Mouse (Mus musculus) v-Abl transformed pro-B cells (cell line): ENCODE results near the gene Trrap.

Experiments
- in situ Hi-C, 2 experiments: fragments of 400-800 bp; cut with MboI; formaldehyde crosslinking; loops; one replicate each; pipeline ENCODE4 v1.15.1; 2025; ENCODE audit not compliant: unreplicated experiment in 2 of 2

Trrap gene

DNA sequence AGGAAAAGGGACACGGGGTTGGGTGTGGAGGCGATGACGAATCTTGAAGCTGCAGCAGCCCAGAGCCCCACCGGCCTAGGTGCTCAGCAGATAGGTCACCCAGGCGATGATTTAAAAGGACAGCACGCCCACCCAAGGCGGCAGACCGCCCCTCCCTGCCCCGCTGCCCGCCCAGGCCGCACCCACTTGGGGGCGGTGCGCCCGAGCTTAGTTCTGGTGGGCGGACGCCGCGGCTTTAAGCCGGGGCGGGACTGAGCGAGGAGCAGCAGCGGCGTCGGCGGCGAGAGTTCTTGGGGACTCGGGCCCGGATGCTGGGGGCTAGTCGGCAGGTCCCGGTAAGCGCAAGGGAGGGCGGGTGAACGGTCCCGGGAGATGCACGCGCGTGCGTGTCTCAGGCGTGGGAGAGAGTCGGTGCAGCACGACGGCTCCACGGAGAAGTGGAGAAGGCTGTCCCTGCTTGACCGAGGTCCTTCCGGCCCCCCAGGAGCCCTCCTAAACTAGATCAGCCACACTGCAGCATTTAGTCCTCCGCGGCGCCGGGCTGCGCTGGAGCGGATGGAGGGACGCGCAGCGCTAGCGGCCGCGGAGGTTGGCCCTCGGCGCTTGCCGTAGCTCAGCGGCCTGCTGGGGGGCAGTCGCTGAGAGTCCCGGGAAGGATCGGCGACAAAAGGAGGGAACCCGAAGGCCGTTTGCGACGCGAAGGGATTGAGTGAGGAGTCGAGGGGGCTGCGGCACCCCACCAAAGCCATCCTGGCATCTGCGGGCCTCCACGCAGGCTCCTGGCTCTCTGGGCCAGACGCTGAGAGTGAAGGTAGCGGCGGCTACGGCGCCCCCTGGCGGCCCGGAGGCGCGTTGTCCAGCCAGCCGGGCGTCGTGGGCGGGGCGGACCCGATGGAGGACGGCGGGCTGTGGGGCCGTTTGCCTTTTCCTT is 644 bp downstream of the Trrap start:
- in situ Hi-C loops: loop anchor here (10.0 to 25.0 kb wide), 3 partner anchors 1456 to 1656 kb away; partner anchors contain the start of genes Rnf216 (in 2 of the 2) and E130309D02Rik (in 1 of the 2)

DNA sequence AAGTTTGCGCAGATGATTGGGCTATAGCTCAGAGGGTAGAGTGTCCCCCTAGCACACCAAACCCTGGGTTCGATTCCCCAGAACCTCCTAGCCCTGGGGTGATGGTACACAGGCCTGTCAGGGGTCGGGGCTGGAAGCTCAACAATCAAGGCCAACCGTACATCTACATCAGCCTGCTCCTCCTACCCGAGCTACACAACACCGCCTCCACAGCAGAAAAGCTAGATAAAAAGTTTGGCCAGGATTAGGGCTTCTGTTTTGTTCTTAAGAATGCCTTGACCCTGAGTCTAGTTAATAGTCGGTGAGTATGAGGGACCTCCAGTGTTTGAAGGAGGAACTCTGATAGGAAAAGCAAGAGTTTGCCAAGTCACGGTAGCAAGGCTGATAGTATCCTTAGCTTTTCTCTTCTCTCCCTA is 1.5 kb downstream of the Trrap start:
- in situ Hi-C loops: loop anchor here (10.0 to 25.0 kb wide), 3 partner anchors 1457 to 1657 kb away; partner anchors contain the start of genes Rnf216 (in 2 of the 2) and E130309D02Rik (in 1 of the 2)

DNA sequence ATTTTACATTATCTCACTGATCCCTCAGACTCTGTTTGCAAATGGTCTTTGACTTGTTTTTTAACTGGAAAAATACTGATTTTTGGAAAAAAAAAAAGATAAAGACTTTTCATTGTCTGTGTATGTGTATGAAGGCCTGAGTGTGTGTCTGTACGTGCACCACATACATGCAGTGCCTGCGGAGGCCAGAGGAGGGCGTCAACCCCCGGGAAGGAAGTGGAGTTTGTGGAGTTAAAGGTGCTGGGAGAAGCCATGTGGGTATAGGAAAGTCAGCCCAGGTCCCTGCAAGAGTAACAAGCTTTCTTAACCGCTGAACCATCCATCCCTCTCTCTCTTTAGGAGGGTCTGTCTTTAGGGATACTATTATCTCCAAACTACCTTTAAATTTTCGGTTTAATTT is 5.7 kb downstream of the Trrap start:
- in situ Hi-C loops: loop anchor here (25.0 kb wide), 2 partner anchors 1461 to 1661 kb away; partner anchors contain the start of genes E130309D02Rik (in 1 of the 2) and Rnf216 (in 1 of the 2)

DNA sequence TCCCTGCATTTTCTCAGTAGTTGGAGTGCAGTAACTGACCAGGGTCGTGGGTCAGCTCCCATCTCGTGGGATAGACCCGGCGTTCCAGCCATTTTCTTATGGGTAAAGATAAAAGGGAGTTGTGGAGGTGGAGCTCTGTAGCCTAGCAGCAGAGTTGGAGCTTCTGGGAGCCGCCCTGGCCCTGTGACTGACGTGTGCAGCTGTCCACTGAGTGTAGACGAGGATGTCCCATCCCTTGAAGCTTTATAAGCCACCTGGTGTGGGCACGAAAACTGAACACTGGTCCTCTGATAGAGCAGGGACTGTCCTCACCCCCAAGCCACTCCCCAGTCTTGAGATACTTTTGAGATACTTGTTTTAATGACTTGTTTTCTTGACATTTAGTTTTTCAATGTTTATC is 13.1 kb downstream of the Trrap start:
- in situ Hi-C loops: no loop called here

DNA sequence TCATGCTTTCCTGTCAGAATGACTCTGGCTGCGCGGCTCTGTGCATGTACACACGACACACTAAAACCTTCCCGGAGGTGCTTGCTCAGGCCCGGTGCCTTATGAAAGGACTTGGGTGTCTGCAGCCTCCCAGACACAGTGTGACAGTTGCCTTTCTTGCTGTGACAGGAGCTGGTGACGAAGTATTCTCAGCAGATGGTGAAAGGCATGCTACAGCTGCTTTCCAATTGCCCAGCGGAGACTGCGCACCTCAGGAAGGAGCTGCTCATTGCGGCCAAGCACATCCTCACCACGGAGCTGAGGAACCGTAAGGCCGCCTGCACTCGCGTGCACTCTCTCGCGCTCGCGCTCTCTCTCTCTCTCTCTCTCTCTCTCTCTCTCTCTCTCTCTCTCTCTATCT is 18.9 kb downstream of the Trrap start:
- in situ Hi-C loops: no loop called here

DNA sequence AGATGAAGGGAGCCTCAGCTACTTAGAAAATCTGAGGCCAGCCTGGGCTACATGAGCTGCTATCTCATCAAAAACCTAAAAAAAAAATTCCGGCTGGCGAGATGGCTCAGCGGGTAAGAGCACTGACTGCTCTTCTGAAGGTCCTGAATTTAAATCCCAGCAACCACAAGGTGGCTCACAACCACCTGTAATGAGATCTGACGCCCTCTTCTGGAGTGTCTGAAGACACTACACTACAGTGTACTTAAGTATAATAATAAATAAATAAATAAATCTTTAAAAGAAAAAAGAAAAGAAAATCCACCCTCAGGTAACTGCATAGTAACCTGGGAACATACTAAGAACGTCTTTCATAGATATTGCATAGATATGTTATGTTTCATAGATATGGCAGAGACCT is 25.8 kb downstream of the Trrap start:
- in situ Hi-C loops: no loop called here

DNA sequence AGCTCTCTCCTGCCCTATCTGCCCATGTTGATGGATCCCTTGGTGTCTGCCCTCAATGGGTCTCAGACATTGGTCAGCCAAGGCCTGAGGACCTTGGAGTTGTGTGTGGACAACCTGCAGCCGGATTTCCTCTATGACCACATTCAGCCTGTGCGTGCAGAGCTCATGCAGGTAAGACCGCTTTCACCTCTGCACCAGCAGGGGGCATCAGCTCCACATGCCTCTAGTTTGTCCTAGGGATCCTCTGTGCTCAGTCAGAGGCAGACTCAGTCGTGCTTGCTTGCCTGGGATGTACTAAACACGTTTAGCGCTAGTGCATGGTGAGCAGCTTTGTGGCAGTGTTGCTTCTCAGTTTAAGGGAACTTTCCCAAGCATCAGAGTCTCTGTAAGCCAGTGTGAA is 27.2 kb downstream of the Trrap start:
- in situ Hi-C loops: no loop called here

DNA sequence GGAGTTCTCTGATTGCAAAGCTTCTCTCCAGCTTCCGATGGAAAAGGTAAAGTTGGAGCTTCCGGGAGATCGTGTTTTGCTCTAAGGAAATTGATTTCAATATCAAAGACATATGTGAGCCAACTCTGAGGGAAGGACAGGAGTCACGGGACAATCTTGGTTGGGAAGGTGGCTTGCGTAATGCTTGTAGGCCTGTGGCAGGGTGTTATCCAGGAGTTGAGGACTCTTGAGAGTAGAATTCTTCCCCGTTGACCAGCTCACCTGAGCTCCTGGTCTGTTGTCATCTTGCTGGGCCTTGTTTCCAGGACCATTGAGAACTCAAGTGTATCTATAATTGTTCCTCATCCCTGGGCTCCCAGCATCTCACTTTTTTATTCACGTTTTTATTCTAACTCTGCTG is 29.6 kb downstream of the Trrap start:
- in situ Hi-C loops: no loop called here

DNA sequence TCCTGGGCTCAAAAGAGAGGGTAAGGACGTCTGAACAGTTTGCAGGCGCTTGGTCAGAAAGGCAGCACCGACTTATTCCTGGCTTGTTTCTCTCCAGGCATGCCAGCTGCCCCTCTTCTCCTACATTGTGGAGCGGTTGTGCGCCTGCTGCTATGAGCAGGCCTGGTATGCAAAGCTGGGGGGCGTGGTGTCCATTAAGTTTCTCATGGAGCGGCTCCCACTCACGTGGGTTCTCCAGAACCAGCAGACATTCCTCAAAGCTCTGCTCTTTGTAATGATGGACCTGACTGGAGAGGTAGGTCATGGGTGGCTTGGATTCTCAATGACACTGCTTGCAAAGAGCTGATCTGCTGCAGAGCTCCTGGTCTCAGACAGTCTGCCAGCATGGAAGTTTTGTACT is 35.5 kb downstream of the Trrap start:
- in situ Hi-C loops: no loop called here

DNA sequence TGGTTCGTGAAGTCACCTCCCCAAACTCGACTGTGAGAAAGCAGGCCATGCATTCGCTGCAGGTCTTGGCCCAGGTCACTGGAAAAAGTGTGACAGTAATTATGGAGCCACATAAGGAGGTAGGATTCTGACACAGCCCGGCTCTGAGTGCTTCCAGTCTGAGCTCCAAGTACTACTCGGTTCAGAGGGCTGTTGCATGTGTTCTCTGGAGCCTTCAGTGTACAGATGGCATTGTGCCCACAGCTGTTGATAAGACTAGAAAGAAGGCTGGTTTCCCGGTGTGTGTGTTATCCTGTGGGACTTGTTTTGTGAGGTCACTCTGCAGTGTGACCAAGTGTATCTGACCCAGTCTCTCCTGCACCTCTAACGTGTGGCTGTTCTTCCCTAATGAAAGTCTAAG is 36.6 kb downstream of the Trrap start:
- in situ Hi-C loops: no loop called here

DNA sequence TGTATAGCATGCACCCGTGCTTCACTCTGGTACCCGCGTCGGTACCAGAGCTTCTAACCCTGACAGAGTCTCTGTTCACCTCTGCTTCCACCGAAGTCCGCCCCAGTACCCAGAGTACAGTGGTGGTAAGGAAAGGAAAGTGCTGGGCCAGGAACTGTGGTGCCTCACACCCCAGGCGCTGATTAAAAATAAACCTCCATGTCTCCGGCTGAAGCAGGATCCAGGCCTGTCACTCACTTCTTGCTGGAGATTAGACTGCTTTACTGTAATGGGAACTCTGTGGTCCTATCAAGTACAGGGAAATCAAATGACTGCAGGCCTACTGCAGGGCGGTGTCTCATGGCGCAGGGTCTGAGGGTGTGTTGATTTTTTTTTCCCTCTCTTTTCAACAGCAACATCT is 39.4 kb downstream of the Trrap start:
- in situ Hi-C loops: no loop called here

DNA sequence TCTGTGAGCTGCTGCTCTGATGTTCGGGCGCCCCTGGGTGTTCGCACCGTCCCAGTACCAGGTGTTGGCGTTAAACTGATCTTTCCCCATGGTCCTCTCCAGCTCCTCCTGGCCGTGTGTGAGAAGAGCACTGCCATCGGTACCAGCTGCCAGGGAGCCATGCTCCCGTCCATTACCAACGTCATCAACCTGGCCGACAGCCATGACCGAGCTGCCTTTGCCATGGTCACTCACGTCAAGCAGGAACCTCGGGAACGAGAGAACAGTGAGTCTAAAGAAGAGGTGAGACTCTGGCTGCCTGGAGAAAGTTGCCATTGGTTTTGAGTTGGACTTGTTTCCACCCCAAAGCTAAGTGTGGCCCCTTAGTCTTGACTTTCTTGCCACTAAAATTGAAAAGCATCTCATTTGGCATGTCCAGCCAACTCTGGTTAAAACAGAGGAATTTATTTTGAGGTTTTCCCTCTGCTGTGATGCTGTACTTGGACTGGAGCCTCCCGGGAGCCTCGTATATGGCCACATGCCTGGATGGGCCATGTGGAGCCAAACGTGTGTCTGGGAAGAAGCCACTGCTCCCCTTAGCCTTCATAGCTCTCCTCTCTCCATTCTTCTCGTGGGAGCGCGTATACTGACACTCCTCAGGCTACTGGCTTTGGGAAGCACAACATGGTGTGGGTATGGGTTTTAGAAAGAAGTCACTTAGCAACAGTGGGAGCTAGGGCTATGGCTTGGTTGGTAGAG is 61.0 kb downstream of the Trrap start:
- in situ Hi-C loops: no loop called here

DNA sequence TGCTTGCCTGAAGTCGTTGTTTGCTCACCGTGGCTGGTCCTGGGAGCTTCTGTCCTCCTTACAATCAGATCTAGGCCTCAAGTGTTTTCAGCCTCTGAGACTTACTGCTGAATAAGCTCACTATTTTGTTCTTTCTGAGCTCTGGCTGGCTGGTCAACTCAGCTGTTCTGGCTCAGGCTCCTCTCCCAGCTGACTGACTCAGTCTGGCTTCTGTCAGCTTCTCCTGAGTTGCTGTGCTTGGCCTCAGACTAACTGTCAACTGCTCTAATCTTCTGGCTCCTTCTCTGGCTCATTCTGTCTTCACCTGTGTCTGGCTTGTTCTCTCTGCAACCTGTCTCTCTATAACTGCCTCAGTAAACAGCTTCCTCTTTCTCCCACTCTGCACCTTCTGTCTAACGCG is 62.1 kb downstream of the Trrap start:
- in situ Hi-C loops: no loop called here

DNA sequence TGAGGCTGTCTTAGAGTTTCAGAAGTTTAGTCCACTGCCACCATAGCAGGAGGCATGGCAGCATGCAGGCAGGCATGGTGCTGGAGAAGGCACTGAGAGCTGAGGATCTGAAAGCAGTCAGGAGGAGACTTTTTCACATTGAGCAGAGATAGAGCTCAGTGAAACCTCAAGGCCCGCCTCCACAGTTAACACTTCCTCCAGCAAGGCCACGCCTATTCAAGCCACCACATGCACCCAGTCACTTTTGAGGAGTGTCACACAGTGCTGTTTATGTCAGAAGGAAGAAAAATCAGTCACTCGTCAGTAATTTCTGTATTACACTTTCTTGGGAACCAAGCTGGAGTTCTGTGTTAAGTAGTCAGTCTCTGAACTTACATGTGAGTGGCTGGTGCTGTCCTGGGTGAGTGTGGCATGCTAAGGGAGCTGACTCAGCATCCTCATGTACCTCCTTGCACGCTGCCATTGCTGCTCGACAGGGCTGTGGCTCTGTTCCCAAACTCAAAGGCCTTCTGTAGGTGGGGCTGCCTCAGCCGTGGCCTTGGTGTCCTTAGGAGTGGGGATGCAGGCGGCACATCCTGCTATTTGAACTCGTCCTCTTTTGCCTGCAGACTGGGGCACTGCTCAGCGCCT is 64.4 kb downstream of the Trrap start:
- in situ Hi-C loops: no loop called here

DNA sequence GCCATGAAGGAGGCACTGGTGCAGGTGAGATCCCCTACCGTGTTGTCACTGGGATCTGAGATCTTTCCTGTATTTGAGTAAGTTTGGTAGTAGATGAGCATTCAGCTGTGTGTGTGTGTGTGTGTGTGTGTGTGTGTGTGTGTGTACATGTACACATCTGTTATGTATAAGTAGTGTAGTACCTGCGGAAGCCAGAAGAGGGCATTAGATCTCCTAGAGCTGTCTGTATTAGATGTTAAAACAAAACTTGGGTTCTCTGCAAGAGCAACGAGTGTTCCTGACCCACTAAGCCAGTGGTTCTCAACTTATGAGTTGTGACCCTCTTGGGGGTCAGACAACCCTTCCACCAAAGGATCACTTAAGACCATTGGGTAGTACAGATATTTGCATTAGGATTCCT is 68.6 kb downstream of the Trrap start:
- in situ Hi-C loops: no loop called here

DNA sequence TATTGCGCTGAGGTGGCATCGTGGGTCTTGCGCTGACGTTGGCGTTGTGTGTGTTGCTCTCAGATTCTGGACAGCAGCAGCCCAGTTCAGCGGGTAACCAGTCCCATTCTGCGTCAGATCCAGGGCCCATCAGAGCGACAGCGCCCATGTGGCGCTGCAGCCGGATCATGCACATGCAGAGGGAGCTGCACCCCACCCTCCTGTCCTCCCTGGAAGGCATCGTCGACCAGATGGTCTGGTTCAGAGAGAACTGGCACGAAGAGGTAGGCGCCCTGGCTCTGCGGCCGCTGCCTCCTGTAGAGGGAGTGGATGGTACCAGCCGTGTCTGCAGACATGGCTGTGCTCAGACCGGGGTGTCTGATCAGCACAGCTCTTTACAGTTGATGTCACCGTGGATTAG is 77.8 kb downstream of the Trrap start:
- in situ Hi-C loops: no loop called here

DNA sequence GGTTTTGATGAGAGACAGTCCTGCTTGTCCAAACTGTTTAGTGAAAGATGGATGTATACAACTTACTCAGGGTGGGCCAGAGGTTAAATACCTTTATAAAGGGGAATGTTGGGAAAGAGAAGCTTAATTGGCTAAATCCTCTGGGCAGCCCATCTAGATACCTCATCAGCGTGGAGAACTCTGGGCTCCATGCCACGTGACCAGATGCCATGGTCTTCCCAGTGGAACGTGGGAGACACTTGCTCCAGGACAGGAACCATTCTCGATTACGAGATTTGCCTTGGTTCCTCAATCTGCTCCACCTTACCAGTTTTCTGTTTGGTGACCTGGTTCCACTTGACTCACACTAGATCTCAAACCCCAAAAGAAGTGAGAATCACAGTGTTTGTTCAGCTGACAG is 81.2 kb downstream of the Trrap start:
- in situ Hi-C loops: no loop called here

DNA sequence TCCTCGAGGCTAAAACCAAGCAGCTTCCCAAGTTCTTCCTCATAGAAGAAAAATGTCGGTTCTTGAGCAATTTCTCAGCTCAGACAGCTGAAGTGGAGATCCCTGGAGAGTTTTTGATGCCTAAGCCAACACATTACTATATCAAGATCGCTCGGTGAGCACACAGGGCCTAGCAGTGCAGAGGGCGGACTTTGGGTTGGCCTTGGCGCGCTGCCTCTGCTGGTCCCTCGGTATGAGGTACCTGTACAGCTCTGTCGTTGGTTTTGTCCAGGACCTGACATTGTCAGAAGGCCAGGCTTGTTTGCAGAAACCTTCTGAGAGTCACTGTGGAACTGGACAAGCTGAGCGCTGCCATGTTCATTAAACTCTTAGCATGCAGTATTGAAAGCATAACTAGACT is 82.4 kb downstream of the Trrap start:
- in situ Hi-C loops: no loop called here

DNA sequence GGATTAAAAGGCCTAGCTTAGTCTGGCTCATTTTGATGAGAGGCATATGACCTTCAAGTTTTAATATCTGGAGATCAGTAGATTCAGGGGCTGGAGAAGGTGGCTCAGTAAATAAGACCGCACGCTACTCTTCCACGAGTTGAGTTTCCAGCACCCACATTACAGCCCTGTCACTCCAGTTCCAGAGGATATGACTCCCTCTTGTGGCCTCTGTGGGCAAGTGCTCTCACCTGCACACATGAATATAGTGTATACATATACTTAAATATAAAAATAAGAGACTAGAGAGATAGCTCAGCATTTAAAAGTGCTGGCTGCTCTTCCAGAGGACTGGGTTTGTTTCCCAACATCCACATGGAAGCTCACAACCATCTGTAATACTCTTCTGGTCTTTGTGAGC is 84.3 kb downstream of the Trrap start:
- in situ Hi-C loops: no loop called here

DNA sequence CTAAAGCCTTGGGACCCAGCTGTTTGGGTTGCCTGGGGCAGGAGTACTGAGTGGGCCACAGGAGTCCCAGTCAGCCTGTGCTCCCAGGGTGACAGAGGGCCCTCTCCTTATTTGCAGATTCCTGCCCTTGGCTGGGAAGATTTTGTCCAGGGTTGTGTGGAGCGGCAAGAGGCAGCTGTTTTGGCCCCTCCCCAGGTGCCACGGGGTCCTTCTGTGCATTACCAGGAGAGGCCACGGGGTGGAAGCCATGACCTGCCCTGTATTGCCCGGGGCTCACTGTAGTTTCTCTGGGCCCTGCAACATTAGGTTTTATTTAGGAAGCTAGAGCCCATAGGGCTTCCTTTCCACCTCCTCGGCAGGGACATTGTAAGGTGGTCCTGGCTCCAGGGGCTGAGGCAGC is 86.4 kb downstream of the Trrap start:
- in situ Hi-C loops: no loop called here

DNA sequence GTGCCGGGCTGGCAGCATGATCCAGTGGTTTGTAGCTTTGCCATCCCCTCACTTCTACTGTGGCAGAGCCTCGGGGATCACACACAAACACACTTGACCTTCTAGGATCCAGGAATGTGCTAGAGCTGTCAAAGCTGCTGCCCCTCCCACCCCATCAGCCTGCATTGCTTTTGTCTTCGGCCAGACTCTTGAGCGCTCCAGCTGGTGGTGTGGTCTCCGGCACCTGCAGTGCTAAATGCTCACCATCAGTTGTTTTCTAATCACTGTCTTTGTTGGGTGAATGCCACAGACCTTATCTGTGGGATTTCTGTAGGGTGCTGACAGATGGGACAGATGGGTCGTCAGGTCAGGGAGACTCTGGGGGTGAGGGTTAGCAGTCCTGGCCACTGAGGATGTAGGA is 88.4 kb downstream of the Trrap start:
- in situ Hi-C loops: no loop called here
